Mouse (Mus musculus) adrenal gland, adult 2 months (tissue): ENCODE measurements at regions not wholly inside any gene's neighbourhood (a gene's known extent, or its start where the extent isn't known, plus 50 kb on each side); places are given as distances from the start of the nearest gene placed in this dataset.
A peak's percentile ranks its signal among the peaks of the same experiment; 100 is the strongest.

ENCODE experiments used
- DNase-seq: peaks from one replicate; pipeline ENCODE4 v3.0.0; 2021

DNA sequence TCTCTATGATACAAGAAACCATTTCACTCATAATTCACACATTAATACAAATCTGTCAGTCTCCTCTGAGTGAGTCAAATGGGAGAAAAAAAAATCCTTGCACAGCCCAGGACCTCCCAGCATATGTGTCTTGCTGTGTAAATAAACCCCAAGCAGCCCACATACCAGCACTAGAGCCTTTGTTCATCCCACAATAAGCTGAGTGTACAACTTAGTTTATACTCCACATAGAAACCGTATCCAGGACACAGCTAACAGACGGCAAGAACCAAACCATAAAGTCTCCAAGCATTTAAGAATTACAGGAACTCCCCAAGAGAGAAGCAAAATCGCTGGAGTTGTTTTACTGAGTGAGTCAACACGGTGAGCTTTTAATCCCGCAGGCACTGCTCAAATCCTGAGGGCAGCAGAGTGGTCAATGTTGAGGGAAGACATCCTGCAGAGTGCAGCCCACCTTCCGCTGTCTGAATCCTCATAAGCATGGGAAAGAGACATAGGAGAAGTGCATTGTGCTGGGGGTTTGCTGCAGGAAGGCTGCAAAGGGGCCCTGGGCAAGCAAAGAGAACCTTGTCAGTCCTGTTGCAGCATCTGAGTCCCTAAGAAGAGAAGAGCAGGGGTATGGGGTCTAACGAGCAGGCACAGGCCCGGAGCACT is 436.4 kb downstream of the Tns3 start:
- DNase-seq: no peak

DNA sequence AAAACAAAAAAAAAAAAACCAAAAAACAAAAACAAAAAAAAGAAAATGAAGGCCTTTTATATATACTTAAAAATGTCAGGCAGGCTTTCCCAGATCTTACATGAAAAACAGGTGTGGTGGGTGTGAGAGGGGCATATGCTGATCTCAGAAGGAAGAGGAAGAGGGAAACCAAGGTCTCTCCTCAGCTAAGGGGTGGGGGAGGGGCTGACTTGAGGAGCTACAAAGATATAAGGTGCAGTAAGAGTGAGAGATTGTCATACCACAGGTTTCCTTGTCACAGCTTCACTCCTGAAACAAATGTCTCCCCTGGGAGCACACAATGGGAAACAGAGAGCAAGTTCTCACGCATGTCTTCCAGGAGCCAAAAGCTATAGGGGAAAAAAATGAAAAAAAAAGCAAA is 440.0 kb downstream of the Tns3 start:
- DNase-seq: no peak

DNA sequence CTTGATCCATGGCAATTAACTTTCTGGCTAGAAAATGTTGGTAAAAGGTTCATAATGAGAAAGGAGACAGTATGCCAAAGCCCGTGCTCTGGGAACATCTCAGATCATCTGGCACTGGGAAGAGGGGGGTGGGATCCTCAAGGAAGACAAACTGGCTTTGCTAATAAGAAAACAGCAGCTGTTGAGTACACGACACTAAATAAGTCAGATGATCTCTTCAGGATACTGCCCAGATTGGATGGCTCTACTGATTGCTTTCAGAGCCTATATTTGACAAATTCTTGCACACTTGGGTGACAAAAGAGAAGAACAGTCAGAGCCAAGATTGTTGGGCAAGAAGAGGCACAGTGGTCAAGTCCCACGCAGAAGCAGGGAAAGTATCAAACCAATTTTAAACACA is 443.7 kb downstream of the Tns3 start:
- no peak for DNase-seq

DNA sequence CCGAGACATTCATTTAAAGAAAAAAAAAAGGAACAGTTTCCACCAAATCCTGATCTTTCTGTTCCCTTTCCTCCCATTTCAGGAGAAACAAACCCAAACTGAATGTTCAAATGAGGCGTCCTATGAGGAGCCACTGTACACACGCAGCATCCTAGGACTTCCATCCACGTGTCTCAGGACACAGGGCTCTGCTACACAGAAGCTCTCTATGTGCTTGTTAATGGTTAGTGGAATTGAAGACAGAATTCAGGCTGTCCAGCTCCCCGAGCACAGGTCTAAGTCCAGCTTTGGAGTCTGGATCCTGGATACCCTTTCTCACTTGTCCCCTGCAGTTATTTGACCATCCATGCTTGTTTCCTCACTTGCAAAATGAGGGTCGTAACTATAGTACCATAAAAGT is 444.4 kb downstream of the Tns3 start:
- DNase-seq: no peak

DNA sequence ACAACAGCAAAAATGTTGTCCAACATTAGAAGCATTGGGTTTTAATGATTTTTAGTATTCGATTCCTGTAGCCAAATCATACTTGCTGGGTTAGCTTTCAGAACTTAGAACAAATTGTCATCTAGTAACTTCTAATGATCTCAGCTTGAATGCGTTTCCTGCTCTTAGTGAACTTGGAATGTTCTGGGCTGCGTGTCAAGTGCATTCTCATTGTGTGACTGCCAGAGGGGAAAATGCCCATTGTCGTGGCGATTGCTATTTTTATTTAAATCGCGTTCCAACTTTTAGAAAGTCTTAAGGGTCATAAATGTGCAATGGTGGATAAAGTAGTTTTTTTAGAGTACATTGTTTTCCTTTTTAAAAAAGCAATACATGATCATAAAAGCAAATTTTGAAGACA is 448.7 kb downstream of the Tns3 start:
- DNase-seq: peak; percentile 36

DNA sequence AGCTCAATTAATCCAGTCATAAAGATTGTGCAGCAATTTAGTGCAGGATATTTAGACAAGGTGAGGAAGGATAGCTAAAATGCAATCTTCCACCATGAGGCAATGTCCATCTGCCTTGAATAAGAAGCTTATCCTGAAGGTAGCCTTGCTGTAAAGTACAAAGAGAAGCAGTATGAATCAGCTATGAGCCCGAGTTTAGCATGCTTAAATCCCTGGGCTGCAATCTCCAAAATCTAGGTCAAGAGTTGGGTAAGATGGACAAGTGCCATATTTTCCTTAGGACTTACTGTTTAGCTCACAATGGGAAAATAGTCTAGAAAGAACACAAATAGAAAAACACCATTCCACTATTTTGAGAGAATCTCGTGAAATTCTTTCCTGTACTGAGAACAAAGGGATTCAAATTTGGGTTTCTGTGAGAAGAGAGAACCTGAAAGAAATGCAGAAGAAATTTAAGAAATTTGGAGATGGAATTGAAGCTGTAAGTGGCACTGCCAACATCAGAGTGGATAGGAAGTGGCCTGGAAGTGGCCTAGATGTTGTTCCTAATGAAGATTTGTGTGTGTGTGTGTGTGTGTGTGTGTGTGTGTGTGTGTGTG is 449.9 kb downstream of the Tns3 start:
- peak; percentile 25 for DNase-seq

DNA sequence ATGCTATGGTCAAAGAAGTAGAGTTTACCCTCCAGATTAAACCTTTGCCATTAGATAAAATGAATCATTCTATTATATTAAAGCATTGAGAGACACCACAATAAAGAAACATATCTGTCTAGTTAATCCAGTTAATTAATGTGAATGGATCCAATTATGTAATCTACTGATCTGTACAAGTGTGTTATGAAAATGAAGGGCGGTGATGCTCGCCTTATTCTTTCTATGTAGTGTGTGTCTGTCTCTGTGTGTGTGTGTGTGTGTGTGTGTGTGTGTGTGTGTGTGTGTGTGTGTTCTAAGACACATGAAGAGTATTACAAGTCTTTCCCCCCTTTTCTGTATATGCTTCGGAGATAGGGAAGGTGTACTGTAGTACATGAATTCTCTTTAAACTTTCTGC is 451.2 kb downstream of the Tns3 start:
- no peak for DNase-seq

DNA sequence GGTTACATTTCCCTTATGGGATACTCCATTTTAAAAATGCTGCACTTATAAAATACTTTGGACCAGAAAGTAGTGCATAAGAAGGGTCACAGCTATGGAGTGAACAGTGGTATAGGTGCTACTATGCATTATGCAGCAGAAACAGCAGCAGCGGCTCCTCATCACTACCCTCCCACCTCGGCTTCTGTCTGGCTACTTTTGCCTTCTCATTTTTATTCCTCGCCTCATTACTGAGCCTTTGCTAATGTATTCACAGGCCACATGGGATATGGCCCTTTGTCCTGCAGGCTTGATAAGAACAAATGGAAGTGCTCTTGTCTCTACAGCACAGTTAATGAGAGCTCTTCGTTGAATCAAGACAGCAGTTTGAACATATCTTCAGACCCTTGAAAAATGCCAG is 451.6 kb downstream of the Tns3 start:
- DNase-seq: no peak

DNA sequence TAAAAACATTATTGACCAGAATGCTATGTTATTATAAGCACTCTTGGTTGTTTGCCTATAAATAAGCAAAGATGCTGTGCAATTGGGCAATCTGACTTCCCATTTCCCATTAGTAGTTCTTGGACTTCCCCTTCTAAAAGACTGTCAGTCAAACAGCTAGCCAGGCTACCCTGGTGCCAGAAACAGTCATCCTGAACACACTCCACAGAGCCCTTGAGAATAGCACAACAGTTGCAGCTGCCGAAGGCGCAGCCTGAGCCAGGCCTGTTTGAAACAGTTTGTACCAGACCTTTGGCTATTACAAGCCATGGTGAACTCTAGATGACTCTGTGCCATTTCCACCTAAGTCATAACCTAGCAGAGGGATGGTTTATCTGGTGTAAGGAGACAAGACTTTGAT is 455.3 kb downstream of the Tns3 start:
- DNase-seq: no peak

DNA sequence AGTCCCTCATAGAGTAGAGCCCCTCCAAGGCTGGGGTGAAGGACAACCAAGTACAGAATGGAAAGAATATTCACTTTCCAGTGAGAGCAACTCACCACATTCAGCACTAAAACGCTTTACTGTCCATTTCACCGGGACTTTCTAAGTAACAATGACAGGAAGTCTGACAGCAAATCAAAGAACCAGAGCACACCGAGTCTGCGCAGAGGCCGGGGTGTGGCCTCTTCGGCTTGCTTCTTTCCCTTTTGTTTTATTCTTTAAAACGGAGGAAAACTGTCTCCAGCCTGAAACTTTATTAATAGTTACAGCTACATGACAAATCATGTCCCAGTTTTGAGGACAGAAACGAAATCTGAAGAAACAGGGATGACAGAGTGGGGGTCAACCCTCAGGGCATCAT is 465.0 kb downstream of the Tns3 start:
- DNase-seq: no peak
